Mouse (Mus musculus) layer of hippocampus, adult 9-10 months (tissue): ENCODE measurements around the gene Ccnk.

Experiments
- DNase-seq: peaks from one replicate; pipeline ENCODE4 v3.0.0; 2022; ENCODE audit warnings: low spot score

Gene Ccnk

GRCm38 (mm10) chr12:108187541-108188091 is 8.2 kb downstream of the Ccnk start:
- no peak for DNase-seq

DNA sequence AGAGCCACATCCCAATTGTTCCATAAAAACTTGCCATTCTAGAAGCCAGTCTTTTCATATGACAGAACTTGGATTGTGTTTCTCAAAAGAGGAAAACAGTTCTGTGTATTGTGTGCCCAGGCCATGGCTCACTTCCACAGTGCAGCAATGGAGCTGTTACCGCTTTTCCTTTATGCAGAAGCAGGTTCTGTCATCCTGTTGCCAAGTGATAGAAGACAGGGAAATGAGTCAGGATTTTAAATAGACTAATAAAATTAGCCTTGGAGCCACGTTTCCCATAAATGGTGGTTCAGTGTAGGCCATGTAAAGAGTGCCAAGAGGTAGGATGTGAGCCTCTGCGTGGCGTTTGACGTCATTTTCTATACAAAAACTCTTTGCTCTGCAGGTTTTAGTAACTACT is 14.5 kb downstream of the Ccnk start:
- DNase-seq = no peak

- DNase-seq = no peak
Observed at GRCm38 (mm10) chr12:108195761-108196160, 16.4 kb downstream of the Ccnk start.

- no peak for DNase-seq
Observed at GRCm38 (mm10) chr12:108198447-108198846, 19.1 kb downstream of the Ccnk start.

GRCm38 (mm10) chr12:108200094-108200493 is 20.7 kb downstream of the Ccnk start:
- DNase-seq = no peak

GRCm38 (mm10) chr12:108203895-108204294 is 24.5 kb downstream of the Ccnk start:
- DNase-seq = no peak

DNA sequence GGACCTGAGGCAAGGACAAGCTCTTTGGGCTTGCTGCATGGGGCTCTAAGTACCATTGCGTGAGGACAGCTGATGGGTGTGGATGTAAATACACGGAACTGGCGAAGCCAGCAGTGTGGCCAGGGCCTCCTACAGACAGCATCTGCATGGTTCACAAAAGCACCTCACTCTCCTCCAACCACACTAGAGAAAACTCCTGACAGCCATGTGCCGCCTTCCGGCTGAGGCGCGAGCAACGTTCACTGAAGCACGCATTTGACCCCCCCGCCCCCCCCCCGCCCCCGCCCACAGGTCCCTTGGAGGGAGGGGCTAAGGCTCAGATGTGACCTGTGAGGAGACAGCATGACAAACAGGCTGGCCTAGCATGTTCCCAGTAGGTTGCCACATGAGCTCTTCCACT is 25.6 kb downstream of the Ccnk start:
- no peak for DNase-seq

DNA sequence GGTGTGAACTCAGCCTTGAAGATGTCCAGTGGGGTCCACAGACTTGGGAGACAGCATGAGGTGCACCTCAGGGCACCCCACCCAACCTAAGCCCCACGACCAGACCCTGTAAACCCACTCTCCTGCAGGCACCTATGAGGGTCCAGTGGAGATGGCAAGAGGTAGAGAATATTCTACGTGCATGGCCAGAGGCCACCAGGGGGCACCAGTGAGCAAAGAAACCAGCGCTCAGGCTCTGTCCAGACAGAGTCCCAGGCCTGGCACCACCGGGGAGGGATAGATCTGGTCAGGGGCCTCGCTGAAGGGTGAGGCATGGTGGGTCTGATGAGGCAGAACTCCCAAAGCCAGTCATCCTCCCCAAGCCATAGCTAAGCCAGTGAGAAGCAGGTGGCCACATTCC is 27.3 kb downstream of the Ccnk start:
- DNase-seq = peak; percentile 41

DNA sequence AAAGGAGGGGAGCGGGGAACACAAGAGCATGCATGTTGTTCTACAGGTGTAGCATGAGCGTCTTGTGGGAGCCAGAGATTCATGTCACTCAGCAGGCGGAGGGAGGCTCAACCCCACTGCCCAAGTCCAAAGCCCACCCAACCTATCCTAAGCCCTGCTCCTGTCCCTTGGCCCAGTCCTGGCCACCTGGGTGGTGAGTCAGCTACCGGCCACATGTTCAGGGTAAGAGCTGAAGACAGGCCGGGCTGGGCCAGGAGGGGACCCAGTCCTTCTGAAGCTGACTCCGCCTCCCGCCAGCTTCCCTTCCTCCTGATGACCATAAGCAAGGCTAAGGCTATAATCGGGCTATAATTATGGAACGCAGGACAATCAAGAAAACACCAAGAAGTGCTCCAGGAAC is 28.8 kb downstream of the Ccnk start:
- no peak for DNase-seq

GRCm38 (mm10) chr12:108208726-108209438 is 29.5 kb downstream of the Ccnk start:
- DNase-seq = peak; percentile 49

- DNase-seq = no peak
Observed at GRCm38 (mm10) chr12:108210623-108211022, 31.2 kb downstream of the Ccnk start.

DNA sequence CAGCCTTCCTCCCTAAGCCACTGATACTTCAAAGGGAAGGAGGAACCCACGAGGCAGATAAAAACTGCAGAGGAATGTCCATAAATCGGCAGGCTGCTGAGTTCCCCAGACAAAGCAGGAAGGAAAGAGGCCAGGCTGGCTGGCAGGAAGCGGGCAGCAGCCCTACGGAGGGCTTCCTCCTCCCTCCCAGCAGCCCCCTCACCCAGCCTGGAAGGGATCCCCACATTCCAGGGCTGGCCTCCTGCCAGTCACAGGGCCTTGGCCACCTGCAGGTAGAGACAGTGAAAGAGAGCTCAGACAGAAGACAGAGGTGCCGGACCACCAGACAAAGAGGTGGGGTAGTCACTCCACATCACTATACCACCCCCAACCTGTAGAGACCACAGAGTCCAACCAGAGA is 32.7 kb downstream of the Ccnk start:
- no peak for DNase-seq

GRCm38 (mm10) chr12:108212476-108212875 is 33.1 kb downstream of the Ccnk start:
- no peak for DNase-seq

DNA sequence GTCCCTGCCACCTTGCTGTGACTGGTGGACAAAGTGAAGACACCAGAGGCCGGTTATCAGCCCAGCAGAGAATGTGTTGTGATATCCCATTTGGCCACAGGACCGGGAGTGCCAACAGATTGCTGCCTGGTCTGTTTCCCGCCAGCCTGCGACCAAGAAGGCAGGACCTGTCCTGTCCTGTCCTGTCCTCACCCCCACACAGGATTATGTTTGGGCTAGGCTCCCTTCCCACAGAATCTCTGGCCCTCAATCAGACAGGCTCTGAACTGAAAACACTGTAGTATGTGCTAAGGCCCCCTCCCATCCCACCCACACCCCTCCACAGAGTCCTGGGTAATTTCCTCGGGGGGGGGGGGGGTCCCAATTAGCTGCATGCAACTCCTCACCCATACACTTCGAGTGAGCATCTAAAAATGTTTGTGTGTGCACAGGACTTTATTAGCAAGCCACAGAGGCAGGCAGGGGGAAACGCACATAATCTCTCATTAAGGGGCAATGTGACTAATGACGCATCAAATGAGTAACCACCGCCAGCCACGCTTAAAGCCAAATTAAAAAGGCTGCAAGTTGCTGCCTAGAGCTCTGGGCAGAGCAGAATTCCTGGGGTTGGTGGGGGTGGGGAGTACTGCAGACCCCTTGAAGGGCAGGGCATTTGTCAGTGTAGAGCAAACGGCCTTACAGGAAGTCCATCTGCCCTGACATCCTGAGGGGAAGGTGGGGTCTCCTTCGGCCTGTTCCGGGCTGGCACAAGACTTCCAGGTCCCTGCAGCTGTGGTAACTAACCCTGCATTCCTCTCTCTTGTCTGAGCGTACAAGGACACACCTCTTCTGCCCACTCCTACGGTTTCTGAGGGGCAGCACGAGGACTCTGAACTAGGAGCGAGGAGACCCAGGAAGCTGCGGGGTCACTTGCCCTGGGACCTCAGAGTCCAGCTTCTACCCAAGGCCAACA is 34.0 kb downstream of the Ccnk start:
- no peak for DNase-seq

DNA sequence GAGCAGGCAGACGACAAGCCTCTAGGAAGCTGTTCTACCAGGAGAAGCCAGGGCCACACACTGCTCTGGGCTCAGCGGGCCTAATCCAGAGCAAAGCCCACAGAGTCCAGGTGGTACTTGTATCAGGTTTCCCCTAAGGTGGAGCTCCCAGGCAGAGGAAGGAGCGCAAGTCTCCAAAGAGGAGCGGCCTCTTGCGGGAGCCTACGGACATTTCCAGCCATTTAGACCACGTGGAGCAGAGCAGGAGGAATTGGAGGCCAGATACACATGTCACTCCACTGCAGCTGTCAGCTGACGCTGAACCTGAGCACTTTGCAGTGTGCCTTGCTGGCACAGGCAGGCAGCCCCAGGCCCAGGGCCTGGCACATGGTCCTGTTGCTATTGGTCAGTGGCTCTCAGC is 35.7 kb downstream of the Ccnk start:
- no peak for DNase-seq

GRCm38 (mm10) chr12:108216611-108217370 is 37.4 kb downstream of the Ccnk start:
- DNase-seq = no peak

- no peak for DNase-seq
Observed at GRCm38 (mm10) chr12:108217572-108217971, 38.2 kb downstream of the Ccnk start.

- no peak for DNase-seq
Observed at GRCm38 (mm10) chr12:108219163-108219562, 39.8 kb downstream of the Ccnk start.

- DNase-seq = no peak
Observed at GRCm38 (mm10) chr12:108219825-108220616, 40.6 kb downstream of the Ccnk start.

GRCm38 (mm10) chr12:108220621-108221020 is 41.2 kb downstream of the Ccnk start:
- DNase-seq = no peak

DNA sequence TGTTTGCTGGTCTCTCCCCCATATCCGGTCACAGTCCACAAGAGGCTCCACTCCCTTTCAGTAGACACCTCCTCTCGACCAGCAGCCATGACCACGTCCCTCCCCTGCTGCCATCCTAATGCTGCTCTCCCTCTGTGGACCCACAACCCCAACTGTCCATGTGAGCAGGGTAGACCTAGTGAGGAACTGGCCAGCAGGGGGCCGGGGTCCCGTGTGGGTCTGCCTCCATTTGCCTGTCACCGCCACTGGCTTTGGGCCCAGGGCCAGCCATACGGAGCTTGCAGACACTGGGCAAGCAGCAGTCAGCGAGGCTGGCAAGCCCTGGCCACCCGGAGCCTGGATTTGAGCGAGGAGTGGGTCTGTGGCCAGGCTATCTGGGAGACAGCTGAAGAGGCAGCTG is 41.8 kb downstream of the Ccnk start:
- DNase-seq = no peak
